Mouse (Mus musculus) spleen, adult 2 months (tissue): ENCODE measurements around the gene Gsap. TPM values are rescaled to one million over a fixed set of nuclear protein-coding genes. Genes with fewer than 3 reads are reported as not detected.
"Not testable (repeated sequence)": the region's sequence is repeated elsewhere in the genome, so short reads cannot be mapped to it uniquely, and the experiment has no call there.

Experiments
- DNase-seq, 2 experiments: peaks; one replicate each; pipeline versions ENCODE4 v3.0.0 to v3.0.0-alpha.2; 2012 to 2021; ENCODE audit warnings: low spot score in 2 of 2, low read depth in 1 of 2
- H3K27ac ChIP-seq: fragments of 200-500 bp; 2 replicates; pipeline ENCODE4 v1.5.1; 2012; ENCODE audit warnings: low read length, inconsistent platforms; ENCODE audit not compliant: insufficient read depth
- H3K27me3 ChIP-seq: fragments of 200-500 bp; 2 replicates; pipeline ENCODE4 v1.6.1; 2012; ENCODE audit warnings: mild to moderate bottlenecking, moderate library complexity, low read length, inconsistent platforms; ENCODE audit not compliant: control insufficient read depth, insufficient read depth
- H3K36me3 ChIP-seq: fragments of 200-500 bp; 2 replicates; pipeline ENCODE4 v1.6.1; 2012; ENCODE audit warnings: mild to moderate bottlenecking, low read length, inconsistent platforms; ENCODE audit not compliant: control insufficient read depth, insufficient read depth
- H3K4me1 ChIP-seq: fragments of 200-500 bp; 2 replicates; pipeline ENCODE4 v1.6.1; 2011; ENCODE audit warnings: inconsistent platforms; ENCODE audit not compliant: control insufficient read depth, insufficient read depth, insufficient read length
- H3K4me3 ChIP-seq: fragments of 200-500 bp; 2 replicates; pipeline ENCODE4 v1.5.1; 2011; ENCODE audit warnings: mild to moderate bottlenecking, inconsistent platforms; ENCODE audit not compliant: insufficient read depth, insufficient read length; ENCODE audit errors: extremely low read depth
- CTCF ChIP-seq: fragments of 200-500 bp; IDR thresholded peaks from 2 replicates; pipeline ENCODE4 v1.5.1; 2011; ENCODE audit warnings: mild to moderate bottlenecking, inconsistent platforms; ENCODE audit not compliant: insufficient read depth, insufficient read length, insufficient replicate concordance; ENCODE audit errors: extremely low read depth
- POLR2A ChIP-seq: fragments of 200-500 bp; IDR thresholded peaks from 2 replicates; pipeline ENCODE4 v1.6.1; 2011; ENCODE audit warnings: low read depth, low read length, inconsistent platforms
- WGBS: fragments of 180-500 bp; shearing (Covaris S2); methylation state at CpG from one replicate; pipeline ENCODE4 v1.1.7; 2018; 5-methylcytosine and 5-hydroxymethylcytosine counted together
- polyA plus RNA-seq: library from polyadenylated mRNA; depleted of rRNA; stranded (reverse); fragments of >200 nt; gene quantifications from 2 replicates; pipeline ENCODE4 v1.2.3, GENCODE M21; 2012

Gene Gsap
- polyA plus RNA-seq, 1 experiment: 7.9 TPM

DNA sequence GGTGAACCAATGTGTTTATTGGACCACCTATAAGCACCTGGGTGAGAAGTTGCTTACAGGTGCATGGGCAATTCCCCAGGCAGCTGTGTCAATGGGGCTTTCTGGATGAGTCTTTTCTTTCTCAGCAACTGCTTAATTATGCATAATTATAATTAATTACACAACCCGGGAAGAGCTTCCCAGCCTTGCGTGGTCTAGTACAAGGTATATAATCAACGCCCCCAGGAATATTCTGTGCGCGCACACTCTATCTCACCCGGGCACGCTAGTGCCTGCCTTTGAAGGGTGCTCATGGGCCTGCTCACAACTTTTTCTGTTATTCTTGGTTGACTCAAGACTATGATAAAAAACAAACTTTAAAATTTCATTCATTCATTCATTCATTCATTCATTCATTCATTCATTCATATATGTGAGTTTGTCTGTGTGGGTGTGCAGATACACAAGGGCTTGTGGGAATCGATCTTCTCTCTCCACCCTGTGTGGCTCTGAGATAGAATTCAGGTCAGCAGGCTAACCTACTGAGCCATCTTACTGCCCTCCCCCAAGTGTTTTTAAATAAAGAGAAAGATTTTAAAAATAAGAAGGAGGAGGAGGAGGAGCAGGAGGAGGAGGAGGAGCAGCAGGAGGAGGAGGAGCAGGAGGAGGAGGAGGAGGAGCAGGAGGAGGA lies 78.4 kb downstream of the Gsap start:
- no peaks in the 10 kb centered on the region; the same call in 1 of the 2 replicates for H3K36me3 ChIP-seq
- no peaks in the 10 kb centered on the region for H3K27me3 ChIP-seq
- no peak overlapping the region for H3K27ac ChIP-seq
- H3K4me3 ChIP-seq: no peak overlapping the region
- 94% methylated on average over 8 of the region's 8 CpGs for WGBS
- no peak for TF ChIP-seq CTCF
- no peak for TF ChIP-seq POLR2A
- H3K4me1 ChIP-seq: no peaks in the 10 kb centered on the region
- DNase-seq: no peak

DNA sequence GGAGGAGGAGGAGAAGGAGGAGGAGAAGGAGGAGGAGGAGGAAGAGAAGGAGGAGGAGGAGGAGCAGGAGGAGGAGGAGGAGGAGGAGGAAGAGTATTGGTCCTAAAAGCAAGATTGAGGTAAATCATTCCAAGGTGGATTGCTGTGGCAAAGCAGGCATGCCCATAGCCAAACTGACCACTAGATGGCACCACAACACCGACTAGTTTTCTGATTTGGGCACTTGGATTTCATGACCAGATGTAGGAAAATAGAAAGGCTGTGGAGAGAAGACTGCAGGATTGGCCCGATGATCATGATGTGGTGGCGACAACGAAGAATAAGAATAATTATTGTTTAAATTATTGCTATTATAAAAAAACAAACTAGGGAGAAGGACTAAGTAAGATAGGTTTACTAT lies 79.0 kb downstream of the Gsap start:
- 28% methylated on average over 4 of the region's 4 CpGs for WGBS
- H3K4me3 ChIP-seq: no peak overlapping the region
- no peaks in the 10 kb centered on the region for H3K4me1 ChIP-seq
- TF ChIP-seq POLR2A (no peak), CTCF (peak; percentile 69; the same call in 1 of the 2 replicates)
- no peak overlapping the region for H3K27ac ChIP-seq
- H3K36me3 ChIP-seq: no peaks in the 10 kb centered on the region; the same call in 1 of the 2 replicates
- peak; percentile 37 to 75 for DNase-seq
- no peaks in the 10 kb centered on the region for H3K27me3 ChIP-seq

DNA sequence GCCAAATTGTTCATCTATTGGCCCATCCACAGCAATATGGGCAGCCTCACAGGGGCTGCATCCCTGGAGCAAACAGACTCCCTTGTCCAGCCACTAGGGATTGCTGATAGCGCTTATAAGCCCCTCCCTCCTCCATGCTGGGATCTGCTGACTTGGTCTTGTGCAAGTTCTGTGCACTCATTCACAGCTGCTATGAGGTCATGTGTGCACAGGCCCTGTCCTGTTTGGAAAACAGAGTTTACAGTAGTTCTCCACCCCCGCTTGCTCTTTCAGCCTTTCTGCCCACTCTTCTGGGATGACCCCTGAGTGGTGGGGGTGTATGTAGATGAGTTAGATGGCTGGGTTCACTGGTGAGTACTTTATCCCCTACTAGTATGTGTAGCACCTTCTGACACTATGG lies 81.0 kb downstream of the Gsap start:
- Histone ChIP-seq H3K27me3 (no peaks in the 10 kb centered on the region), H3K36me3 (no peaks in the 10 kb centered on the region; the same call in 1 of the 2 replicates), H3K4me3 (no peak overlapping the region), H3K27ac (no peak overlapping the region), H3K4me1 (no peaks in the 10 kb centered on the region; the same call in 1 of the 2 replicates)
- WGBS: 93% methylated on average over 2 of the region's 2 CpGs
- DNase-seq: no peak
- no peak for TF ChIP-seq CTCF
- TF ChIP-seq POLR2A: no peak

DNA sequence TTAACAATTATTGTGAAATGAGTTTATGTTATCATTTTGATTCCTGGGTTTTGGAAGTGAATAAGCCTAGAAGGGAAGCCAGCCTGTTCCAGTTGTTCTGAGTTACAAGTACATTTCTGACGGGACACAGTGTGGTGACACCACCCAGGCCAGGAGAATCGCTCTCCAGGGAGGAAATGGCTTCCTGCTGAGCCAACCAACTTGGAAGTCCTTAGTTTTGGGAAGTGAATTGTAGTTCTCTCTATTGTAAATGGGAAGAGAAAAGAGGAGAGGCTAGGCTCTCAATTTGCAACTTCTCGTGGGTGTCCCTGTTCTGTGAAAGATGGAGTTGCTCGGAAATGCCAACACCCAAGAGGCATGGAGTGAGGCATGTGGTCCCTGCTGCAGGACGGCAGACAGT lies 83.4 kb downstream of the Gsap start:
- H3K36me3 ChIP-seq: no peaks in the 10 kb centered on the region; the same call in 1 of the 2 replicates
- no peak overlapping the region for H3K4me3 ChIP-seq
- H3K27ac ChIP-seq: no peak overlapping the region
- TF ChIP-seq CTCF (no peak), POLR2A (no peak)
- 93% methylated on average over 5 of the region's 5 CpGs for WGBS
- H3K27me3 ChIP-seq: no peaks in the 10 kb centered on the region
- DNase-seq: no peak
- H3K4me1 ChIP-seq: no peaks in the 10 kb centered on the region; the same call in 1 of the 2 replicates

DNA sequence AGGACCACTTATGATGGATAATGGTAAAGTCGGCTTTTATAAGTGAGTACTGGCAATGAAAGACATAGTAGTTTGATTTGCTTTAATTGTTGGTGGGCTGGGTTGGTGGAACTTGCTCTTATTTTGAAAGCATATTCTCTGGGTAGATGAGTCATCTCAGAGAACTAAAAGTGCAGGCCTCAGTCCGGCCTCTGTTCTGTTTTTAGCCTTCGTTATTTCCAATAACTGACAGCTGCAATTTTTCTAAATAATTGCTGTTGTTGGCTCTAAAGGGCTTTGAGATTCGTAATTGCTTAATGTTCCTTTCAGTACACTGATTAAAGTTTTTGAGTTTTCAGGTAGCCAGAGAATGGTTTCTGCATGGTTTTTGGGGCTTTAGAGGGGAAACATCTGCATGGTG lies 84.7 kb downstream of the Gsap start:
- Histone ChIP-seq H3K36me3 (no peaks in the 10 kb centered on the region; the same call in 1 of the 2 replicates), H3K4me3 (no peak overlapping the region), H3K27me3 (no peaks in the 10 kb centered on the region), H3K4me1 (no peaks in the 10 kb centered on the region; the same call in 1 of the 2 replicates), H3K27ac (no peak overlapping the region)
- WGBS: 56% methylated on average over 4 of the region's 4 CpGs
- TF ChIP-seq POLR2A (no peak), CTCF (no peak)
- no peak for DNase-seq

DNA sequence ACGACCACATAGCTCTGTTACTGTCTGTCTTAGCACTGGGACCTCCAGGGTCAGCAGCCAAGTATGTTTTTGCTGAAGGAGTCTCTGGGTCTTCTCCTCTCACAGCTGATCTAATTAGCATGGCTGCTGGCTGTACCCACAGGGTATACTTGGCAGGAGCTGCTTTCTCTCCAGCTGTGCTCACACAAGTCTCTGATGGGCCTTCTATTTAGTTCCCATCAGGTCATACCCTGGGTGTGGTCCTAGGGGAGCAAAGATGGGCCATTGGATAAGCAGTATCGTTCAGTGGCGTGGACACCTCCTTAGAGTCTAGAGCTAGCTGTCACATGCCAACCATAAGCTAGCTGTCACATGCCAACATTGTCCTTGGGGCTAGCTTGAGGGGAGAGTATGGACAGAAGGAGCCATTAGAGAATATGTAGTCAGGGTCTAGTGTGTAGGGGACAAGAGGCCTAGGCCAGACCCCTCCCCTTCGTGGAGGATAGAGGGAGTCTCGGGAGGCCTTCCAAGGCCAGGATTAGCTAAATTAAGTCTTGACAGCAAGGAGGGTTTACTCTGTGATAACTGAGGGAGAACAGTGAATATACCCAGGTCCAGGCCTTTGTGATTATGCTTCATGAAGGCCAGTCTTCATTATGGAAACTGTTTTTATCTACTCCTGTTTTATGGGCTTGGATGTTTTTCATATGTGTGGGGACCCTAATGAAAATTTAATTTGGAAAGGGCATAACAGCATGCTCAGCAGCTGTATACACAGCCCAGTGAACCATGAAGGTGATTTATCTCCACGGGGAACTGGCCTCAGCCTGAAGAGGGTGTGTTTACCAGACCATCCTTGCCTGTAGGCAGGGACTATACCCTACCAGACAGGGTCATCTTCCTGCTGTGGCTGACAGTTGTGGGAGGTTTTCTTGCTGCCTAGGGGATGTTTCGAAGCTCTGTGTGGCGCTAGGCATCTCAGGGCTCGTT lies 85.6 kb downstream of the Gsap start:
- no peak overlapping the region for H3K4me3 ChIP-seq
- no peak for DNase-seq
- no peaks in the 10 kb centered on the region; the same call in 1 of the 2 replicates for H3K4me1 ChIP-seq
- no peak for TF ChIP-seq POLR2A
- TF ChIP-seq CTCF: no peak
- H3K36me3 ChIP-seq: no peaks in the 10 kb centered on the region; the same call in 1 of the 2 replicates
- WGBS: 63% methylated on average over 9 of the region's 9 CpGs
- no peak overlapping the region for H3K27ac ChIP-seq
- no peaks in the 10 kb centered on the region for H3K27me3 ChIP-seq

DNA sequence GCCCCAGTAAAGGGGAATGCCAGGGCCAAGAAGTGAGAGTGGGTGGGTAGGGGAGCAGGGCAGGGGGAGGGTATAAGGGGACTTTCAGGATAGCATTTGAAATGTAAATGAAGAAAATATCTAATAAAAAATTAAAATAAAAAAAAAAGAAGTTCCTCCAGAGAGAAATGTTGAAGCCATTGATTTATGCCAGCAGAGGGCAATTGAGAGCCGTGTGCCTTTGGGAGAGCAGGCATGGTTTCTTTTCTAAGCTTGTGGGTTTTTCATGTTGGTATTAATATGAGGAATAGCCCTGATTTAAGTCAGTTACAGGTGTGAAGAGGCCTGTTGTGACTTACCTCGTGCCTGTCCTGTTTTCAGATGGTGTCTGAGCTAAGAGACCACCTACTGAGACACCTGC lies 91.6 kb downstream of the Gsap start:
- DNase-seq, H3K4me3 ChIP-seq, H3K4me1 ChIP-seq, H3K36me3 ChIP-seq, H3K27me3 ChIP-seq, H3K27ac ChIP-seq: not testable (repeated sequence)
- WGBS: 43% methylated on average over 2 of the region's 2 CpGs
